Mouse (Mus musculus): ENCODE measurements at regions not wholly inside any gene's neighbourhood (a gene's known extent, or its start where the extent isn't known, plus 50 kb on each side); places are given as distances from the start of the nearest gene placed in this dataset.

DNA sequence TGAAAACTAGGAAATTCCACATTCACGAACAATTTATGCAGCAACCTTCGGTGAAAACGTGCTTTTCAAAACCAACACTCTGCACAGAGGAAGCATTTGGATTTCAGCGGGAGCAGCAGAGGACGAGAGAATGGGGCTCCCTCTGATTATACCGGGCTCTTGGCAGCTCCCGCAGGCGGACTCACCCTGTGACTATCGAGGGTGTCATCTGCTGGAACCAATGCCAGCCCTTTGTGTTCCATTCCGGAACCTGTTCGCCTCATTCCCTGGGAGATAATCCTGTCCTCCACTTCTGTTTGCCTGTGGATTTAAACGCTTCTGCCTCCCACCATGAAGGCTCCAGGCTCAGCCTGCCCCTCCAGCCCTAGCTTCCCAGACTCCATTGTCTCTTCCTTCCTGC lies 77.1 kb downstream of the Utp18 start:
- no peak for DNase-seq
- intact Hi-C loops (cut with DNase I; ENCODE audit: low total_unique reads) = loop anchor here (10.0 kb wide), 1 partner anchor 304 kb away; no protein-coding TSS in a partner anchor

DNA sequence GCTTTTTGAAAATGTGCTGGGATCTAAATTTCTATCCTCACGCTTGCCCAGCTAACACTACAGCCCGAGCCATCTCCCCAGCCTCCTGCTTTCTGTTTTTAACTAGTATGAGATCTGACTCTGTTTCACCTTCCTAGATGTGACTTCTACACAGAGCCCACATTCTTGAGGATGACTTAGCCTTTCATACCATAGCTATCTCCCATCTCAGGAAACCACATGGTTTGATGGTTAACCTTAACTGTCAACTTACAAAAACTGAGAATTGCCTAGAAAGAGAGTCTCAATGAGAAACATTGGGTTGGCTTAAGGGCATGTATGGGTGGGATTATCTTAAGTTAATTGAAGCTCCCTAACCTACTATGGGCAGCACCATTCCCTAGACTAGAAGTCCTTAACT lies 78.4 kb downstream of the Utp18 start:
- DNase-seq = no peak
- intact Hi-C loops (cut with DNase I; ENCODE audit: low total_unique reads) = loop anchor here (10.0 kb wide), 1 partner anchor 302 kb away; no protein-coding TSS in a partner anchor

DNA sequence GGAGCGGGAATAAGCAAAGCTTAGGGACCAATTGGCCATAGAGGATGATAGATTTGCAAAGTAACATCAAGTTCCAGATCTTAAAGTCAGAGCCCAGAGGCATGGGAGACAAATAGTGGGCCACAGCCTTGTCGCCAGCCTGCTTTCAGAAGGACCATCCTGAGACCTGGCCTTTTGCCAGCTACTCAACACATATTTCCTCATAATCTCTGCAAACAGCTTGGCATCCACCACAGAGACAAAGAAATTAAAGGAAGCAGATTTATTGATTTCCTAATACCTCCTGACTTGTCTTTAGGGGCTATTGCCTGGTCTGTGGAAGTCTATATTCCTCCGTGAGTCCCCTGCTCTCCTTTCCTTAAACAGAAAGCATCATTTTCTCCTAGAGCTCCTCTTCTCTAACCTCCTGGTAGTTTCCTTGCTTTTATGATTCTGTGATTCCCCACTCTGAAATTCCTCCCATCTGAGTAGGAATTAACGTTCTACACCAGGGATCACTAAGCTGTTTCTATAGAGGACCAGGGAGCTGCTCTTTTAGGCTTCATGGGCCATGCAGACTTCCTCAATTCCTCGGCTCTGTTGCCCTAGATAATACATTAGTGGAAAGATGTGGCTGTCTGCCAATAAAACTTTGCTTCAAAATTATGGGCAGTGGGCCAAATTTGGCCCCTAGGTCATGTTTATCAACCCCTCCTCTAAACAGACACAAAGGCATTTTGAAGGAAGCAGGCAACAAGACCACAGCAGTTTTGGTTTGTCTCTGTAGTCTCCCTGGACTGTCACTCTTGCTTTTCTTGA lies 114.2 kb downstream of the Utp18 start:
- intact Hi-C loops (cut with DNase I; ENCODE audit: low total_unique reads) = no loop called here

DNA sequence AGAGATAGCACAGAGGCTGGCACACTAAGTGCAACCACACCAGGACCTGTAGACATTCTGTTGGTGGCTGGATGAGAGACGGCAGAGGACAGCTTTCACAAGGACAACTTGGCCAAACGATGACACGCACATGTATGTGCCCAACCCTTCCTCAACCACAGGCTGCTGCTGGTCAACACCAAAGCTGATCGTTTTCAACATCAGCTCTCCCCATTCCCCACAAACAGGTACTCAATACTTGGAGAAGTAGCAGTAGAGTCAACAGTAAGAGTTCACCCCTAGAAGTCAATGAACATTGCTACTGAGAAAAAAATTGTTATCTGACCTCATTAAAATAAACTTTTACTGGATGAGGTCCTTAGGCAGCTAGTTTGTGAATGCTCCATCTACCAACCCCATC lies 119.6 kb downstream of the Utp18 start:
- DNase-seq = no peak
- intact Hi-C loops (cut with DNase I; ENCODE audit: low total_unique reads) = no loop called here

More for the DNA sequence above, 114.2 kb downstream of the Utp18 start:
- no peak for DNase-seq

DNA sequence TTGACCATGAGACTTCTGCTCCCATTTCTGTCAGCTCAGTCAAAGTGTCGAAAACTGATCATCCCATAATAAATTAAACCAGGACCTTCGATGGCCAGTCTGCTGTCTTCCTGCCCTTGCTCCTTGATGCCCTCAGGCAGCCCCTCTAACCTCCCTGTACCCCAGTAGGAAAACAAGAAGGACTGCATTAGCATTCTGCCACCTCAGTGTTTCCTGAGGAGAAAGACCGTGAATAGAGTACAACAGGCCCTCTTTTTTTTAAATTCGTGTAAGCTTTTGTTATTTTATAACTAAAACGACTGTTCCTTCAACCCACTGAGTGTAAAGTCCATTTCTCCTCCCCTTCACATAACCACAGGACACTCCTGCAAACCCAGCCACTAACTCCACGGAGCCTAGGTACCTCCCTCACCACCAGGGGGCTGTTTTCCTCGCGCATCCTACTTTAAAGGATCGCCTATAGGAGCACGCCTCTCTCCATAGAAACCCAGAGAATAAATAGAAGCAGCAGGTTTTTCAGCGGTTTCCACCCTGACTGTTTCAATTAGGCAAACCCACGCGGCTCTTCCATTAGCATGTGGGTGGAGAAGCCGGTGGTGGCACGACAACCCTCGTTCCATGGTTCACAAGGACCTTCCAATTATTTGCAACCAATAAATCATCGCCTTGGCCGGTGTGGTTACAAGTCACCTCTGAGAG lies 122.6 kb downstream of the Utp18 start:
- intact Hi-C loops (cut with DNase I; ENCODE audit: low total_unique reads) = no loop called here
- no peak for DNase-seq

DNA sequence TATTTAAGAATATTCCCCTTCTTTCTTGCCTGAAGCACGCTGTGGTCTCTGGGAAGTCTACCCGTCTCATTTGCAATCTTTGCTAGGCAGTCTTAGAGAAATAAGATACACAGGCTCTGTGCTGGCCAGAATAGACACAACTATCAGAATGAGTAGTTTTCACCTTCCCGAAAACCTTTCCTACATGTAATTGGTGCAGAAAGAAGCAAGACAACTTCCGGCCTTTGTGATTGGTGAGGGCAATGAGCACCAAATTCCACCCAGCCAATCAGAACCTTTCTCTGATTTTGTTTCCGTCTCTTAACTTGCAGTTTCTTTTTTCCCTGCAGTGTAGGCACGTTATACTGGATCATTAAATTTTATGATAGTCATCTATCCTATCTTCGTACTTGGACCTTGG lies 127.7 kb downstream of the Utp18 start:
- intact Hi-C loops (cut with DNase I; ENCODE audit: low total_unique reads) = no loop called here
- DNase-seq = no peak

DNA sequence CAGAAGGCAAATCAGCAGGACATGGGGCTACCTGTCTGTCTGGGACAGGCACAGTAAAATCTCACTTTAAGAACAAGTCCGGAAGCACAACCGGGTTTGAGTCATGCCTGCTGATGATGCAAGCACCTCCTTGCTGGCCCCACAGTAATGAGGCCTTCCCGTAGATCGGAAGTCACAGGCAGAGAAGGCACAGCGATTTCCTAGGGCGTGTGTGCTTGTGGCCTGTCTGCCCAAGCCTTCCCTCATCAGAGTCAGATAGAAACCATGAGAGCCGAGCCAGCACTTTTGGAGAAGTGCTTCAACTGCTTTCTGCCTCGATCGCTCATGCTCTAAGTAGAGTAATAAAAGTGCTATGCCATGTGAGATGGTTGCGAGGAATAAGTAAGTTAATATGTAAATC lies 148.9 kb downstream of the Utp18 start:
- DNase-seq = no peak

DNA sequence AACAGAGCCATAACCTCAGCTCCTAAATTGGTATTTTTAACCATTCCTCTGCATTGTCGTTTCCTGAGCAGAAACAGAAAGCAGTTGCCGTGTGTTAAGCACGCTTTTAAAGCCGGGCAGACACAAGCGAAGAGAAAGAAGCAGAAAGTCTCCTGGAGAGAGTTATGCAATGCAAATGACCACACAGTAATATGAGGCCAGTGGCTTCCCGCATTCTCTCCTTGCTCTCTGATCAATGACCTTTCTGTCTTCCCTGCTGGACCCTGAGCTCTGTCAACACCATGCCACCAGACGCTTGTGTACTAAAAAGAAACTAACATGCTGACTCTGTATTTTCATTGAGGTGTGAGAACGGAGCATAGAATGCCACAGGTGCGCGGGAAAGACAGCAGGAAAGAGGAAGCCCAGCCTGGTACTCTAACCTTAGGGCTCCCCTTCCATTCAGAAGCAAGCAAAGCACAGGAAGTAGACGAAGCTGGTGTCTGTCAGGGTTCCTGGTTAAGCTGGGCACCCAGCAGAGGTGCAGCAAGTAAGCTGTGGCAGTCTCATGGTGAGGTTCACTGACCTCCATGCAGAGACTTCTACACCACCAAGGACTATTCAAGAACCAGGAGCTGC lies 151.9 kb downstream of the Utp18 start:
- DNase-seq = no peak
- intact Hi-C loops (cut with DNase I; ENCODE audit: low total_unique reads) = no loop called here

More for the DNA sequence above, 148.9 kb downstream of the Utp18 start:
- intact Hi-C loops (cut with DNase I; ENCODE audit: low total_unique reads) = no loop called here

DNA sequence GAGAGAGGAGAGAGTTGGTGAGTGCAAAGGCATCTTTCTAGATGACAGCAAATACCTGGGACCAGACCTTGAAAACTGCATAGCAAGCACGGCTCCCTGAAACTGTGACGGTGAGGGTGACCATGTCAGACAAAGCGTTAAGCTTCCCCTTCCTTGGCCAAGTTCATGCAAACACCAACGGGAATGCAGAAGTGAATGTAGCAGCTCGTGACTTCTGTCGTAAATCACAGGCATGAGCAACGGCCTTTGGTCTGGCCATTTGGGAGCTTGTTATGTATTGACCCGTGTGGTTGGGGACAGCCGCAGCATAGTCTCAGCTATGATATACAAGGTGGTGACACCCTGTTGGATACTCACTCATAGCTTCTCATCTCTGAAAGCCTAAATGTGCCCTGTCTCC lies 156.4 kb downstream of the Utp18 start:
- DNase-seq = no peak
- intact Hi-C loops (cut with DNase I; ENCODE audit: low total_unique reads) = no loop called here

DNA sequence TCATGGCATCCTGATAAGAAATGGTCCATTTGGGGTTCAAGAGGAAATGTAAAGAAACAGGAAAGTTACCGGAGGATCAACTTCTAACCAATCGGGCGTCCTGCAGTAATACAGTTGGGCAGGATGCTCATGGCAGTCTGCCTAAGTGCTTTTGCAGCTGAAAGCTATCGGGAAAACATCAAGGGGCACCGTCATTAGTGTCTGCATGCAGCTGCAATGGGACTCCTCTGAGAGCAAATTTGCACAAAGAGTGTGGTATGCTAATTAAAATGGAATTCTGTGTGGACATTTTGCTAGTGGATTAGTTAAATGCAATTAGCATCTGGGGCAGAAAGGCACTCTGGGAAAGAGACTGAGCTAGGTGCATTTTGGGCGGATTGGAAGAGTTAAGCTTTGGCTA lies 160.3 kb downstream of the Utp18 start:
- DNase-seq = no peak
- intact Hi-C loops (cut with DNase I; ENCODE audit: low total_unique reads) = no loop called here

DNA sequence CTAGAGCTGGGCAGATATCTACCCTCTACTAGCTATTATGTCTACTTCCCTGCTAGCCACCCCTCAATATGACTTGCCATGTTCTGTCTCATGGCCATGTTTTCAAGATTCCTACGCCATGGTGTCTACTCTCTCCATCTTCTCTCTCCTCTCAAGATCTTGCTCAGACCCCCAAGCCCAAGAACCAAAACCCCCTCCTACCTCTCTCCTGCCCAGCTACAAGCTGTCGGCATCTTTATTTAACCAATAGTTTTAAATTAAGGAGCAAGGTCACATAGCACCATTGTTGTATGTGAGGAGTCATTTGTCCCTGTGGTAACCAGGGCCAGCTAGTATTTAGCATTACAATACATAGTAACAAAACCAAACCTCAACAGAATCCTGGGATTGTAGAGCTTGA lies 166.4 kb downstream of the Utp18 start:
- DNase-seq = no peak
- intact Hi-C loops (cut with DNase I; ENCODE audit: low total_unique reads) = no loop called here

DNA sequence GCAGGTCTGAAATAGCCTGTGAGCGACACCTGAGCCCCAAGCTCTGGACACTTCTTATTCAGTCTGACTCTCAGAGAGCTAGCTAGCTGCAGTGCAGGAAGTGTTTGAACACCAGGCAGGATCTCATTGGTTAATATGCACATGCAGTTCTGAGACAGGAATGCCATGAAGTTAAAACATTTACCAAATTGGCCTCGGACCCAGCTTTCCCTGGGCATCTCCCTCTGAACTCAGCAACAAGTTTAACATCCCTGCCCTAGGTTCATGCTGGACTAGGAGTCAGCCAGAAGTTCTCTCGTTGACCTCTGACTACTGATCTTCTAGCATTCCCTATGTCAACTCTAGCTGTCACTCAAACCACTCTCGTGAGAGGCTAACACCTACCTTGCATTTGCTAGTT lies 175.9 kb downstream of the Utp18 start:
- no peak for DNase-seq
- intact Hi-C loops (cut with DNase I; ENCODE audit: low total_unique reads) = no loop called here

DNA sequence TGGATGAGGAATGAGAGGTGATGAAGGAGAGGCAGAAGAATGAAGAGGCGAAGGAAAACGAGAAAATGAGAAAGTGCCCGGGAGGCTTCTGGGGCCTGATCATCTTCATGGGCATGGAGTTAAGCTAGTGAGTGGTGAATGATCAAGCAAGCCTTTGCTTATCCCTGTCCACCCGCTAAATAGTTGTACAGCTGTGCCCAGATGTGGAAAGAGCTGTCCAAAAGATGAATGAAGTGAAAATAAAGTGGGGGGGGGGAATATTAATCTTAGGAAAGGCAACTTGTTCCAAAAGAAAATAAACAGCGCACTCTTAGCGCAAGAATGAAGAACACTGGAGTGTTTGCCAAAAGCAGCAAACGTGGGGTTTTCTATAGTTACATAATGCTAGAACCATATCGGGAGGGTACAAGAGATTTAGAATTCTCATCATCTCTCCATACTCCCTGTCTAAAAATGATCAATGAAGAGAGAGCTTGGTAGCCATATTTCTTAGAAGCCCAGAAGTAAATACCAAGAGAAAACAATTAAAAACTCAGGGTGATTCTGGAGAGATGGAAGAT lies 188.5 kb downstream of the Utp18 start:
- intact Hi-C loops (cut with DNase I; ENCODE audit: low total_unique reads) = no loop called here
- no peak for DNase-seq

DNA sequence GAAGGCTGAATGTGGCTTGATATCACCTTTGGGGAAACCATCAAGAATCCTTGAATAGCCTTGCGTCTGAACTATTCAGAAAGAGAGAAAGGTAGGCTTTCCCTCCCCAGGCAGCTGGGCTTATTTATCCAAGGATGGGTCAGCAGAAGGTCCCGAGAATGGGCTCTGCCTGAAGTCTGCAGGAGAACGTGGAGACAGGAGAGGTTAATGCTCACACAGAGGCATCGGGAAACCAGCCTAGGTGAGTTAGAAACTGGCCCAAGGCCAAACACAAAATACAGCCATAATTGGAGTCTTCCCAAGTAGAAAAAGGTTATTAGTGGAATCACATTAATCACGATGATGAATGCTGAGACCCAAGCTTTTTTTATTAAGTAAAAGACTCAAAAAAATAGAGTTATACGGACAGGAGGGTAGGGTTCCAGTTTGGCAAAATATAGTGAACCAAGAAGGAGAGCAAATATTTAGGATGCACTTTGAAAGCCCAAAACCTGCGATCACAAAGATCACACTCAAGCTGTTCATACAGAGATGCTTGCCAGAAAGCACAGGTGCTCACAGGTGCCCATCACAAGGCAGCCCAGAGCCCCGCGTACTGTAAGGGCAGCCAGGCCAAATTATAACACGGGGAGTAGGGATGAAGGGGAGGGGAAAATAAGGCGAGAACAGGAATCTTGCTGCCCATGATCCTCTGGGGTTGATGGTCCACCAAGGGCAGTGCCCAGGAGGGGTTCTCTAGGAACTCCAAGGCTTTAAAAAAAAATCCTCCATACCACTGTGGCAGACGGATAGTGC lies 189.3 kb downstream of the Utp18 start:
- intact Hi-C loops (cut with DNase I; ENCODE audit: low total_unique reads) = no loop called here
- DNase-seq = no peak

DNA sequence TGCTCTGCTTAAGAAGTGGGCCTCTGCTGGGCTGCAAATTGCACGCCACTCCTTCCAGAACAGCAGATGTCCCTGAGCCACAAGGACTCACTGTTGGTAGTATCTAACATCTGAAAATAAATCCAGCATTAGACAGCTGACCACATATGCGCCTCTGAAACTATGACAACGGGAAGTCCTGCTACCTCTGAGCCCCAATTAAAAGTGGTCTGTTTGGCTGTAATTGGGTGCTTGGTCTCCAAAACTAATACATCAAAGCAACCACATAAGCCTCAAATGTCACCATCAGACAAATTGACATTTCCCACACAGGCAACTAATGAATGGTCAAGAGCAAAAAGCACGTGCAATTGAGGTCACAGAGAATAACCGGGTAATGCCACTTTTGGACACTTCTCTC lies 201.9 kb downstream of the Utp18 start:
- intact Hi-C loops (cut with DNase I; ENCODE audit: low total_unique reads) = no loop called here
- no peak for DNase-seq

DNA sequence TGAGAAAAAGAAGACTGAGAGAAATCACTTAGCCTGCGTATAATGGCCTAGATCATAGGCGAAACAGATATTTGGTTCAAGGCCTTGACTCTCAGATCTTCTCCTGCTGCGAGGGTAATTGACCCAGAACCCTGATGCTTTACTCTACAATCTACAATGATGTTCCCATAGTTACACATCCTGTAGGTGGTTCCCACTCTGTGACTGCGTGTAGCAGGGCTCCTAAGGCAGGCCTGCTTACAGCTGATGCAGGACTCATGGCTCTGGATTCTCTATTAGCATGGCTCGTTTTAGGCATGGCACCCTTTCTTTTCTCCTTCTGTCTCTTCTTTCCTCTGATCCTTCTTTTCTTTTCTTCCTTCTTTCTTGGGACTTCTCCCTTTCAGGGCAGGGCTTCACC lies 209.3 kb downstream of the Utp18 start:
- no peak for DNase-seq
- intact Hi-C loops (cut with DNase I; ENCODE audit: low total_unique reads) = no loop called here

DNA sequence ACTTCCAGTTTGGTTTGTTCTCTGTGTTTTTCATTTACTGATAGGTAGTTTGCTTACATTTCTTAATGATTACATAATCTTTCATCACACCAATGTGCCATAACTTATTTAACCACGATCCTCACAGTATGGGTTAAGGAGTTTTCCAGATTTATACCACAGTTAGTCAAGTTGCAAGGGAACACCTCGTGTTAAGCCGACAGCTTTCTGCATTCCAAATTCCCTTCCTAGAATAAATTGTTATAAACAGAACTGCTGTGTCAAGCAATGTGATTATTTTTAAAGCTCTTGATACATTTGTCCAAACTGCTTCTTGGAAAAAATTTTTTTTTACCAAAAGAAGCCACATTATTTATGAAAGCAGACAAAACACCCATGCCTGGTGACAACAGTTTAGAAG lies 213.5 kb downstream of the Utp18 start:
- DNase-seq = no peak
- intact Hi-C loops (cut with DNase I; ENCODE audit: low total_unique reads) = no loop called here

DNA sequence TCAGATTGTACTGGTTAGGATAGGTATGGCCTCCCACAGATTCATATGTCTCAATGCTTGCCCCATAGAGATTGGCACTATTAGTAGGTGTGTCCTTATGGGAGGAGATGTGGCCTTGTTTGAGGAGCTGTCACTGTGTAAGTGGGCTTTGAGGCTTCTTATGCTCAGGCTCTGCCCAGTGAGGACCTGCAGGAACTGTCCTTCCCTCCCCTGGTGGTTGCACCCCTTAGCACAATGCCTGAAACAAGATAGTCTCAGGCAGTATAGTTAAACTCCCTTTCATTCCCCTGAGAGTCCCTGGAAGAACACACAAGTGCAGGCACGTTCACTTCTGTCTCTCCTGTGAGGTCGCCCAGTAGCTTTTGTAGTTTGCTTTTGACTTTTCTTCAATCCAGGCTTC lies 223.9 kb downstream of the Utp18 start:
- DNase-seq = no peak
- intact Hi-C loops (cut with DNase I; ENCODE audit: low total_unique reads) = no loop called here

DNA sequence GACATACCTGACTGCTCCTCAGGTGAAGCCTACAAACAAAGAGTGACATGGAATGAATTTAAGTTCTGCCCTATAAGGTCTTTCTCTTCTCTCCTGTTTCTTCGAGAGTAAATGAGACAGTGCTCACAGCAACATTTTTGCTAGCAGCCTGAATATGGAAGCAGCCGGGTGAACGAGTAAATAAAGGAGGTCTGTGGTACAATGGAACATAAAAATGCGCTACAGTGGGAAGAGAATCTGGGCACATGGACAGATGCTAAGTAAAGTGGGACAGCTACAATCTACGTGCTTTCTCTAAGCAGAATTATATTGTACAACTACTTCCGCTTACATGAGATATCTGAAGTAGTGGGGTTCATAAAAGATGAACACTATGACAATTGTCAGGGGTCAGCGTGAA lies 225.2 kb downstream of the Utp18 start:
- DNase-seq = no peak
- intact Hi-C loops (cut with DNase I; ENCODE audit: low total_unique reads) = no loop called here

DNA sequence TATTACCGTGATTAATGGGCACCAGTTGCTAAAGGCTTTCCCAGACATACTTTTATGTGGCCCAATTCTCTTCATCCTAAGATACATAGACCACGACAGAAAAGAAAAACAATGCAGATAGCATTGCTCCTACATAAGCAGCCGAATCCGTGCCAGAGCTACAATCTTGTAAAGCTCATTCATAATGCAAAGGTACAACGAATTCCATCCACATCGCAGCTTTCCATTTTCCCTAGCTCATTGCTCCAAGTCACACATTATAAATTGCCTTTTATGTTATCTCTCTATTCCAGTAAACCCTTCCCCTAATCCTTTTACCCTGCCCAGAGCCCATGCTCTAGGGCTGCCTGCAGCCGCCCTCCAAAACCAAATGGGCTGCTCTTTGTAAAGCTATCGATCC lies 226.8 kb downstream of the Utp18 start:
- intact Hi-C loops (cut with DNase I; ENCODE audit: low total_unique reads) = no loop called here
- DNase-seq = no peak
